Mouse (Mus musculus): Measurements from ENCODE around the gene Fxyd1. TPM values are rescaled to one million over a fixed set of nuclear protein-coding genes. Genes with fewer than 3 reads are reported as not detected.

The Fxyd1 gene
- polyA plus RNA-seq, 1 experiment: 1.7 TPM

DNA sequence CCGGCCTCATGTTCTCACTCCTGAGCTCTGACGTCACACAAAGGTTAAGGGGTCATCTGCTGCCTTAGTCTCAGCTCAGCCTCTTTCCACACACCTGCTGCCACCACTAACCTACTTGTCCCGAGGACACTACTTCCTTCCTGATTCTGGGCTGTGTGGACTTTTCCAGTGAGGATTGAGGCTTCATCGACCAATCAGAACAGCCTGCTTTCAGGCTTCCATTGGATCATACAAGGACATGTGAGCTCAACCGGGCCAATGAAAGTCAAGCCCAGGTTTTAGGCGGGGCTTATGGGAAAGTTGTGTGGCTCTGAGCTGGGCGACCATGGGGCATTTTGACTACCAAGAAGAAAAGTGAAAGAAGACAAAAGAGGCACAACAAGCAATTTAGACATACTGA, 20.1 kb downstream of the Fxyd1 start:
- no peaks in the 10 kb centered on the region for H3K4me1 ChIP-seq (ENCODE audit: control insufficient read depth)
- H3K9me3 ChIP-seq (ENCODE audit: control insufficient read depth, low read length): no peaks in the 10 kb centered on the region
- H3K27me3 ChIP-seq (ENCODE audit: control insufficient read depth): peaks cover 13% of the 10 kb centered on the region
- H3K4me3 ChIP-seq (replicated peaks): no peak overlapping the region
- no peaks in the 10 kb centered on the region for H3K36me3 ChIP-seq (ENCODE audit: control insufficient read depth)
- TF ChIP-seq TAL1 (IDR thresholded peaks at IDR 0.05; ENCODE audit: low read length): no peak
- no peak for TF ChIP-seq GATA1 (IDR thresholded peaks at IDR 0.05; ENCODE audit: low read length)

DNA sequence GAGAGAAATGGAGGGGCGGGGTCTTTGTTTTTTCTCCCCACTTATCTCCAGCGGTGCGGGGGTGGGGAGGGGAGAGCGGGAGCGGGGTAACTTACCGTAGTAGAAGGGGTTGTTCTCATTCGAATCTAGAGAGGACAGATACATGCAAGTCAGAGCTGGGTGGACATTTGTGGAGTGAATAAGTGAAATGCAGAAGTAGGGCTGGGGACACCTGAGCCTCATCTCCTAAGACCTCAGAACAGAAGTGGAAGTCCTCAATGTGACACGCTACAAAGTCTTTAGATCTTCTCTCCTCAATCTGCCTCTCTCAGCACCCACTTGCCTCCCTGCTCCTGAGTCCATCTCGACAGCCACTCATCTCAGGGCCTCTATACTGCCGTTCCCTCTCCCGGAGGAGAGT, 21.7 kb downstream of the Fxyd1 start:
- Histone ChIP-seq H3K27me3 (ENCODE audit: control insufficient read depth) (no peaks in the 10 kb centered on the region), H3K9me3 (ENCODE audit: control insufficient read depth, low read length) (no peaks in the 10 kb centered on the region), H3K4me3 (replicated peaks) (no peak overlapping the region), H3K36me3 (ENCODE audit: control insufficient read depth) (no peaks in the 10 kb centered on the region), H3K4me1 (ENCODE audit: control insufficient read depth) (no peaks in the 10 kb centered on the region)
- no peak for TF ChIP-seq TAL1 (IDR thresholded peaks at IDR 0.05; ENCODE audit: low read length)
- no peak for TF ChIP-seq GATA1 (IDR thresholded peaks at IDR 0.05; ENCODE audit: low read length)

DNA sequence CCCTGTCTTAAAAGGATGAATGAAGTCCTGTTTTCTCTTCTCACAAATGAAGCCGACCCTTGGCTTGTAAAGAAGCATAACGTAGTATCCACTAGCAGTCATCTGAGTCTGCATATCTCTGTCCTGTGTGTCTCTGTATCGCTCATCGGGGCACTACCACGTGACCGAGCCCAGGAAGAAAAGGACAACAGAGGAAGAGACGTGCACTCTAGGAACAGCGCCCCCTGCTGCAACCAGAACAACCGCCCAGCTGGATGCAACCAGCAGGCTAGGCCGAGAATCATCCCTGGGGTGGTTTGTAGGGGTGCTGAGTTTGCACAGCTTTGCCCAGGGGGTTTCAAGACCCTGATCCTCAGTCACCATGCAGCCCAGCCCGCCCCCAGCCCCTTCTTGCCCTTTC, 22.2 kb downstream of the Fxyd1 start:
- no peaks in the 10 kb centered on the region for H3K4me1 ChIP-seq (ENCODE audit: control insufficient read depth)
- no peak overlapping the region for H3K4me3 ChIP-seq (replicated peaks)
- no peaks in the 10 kb centered on the region for H3K27me3 ChIP-seq (ENCODE audit: control insufficient read depth)
- no peak for TF ChIP-seq GATA1 (IDR thresholded peaks at IDR 0.05; ENCODE audit: low read length)
- no peak for TF ChIP-seq TAL1 (IDR thresholded peaks at IDR 0.05; ENCODE audit: low read length)
- H3K36me3 ChIP-seq (ENCODE audit: control insufficient read depth): no peaks in the 10 kb centered on the region
- no peaks in the 10 kb centered on the region for H3K9me3 ChIP-seq (ENCODE audit: control insufficient read depth, low read length)

DNA sequence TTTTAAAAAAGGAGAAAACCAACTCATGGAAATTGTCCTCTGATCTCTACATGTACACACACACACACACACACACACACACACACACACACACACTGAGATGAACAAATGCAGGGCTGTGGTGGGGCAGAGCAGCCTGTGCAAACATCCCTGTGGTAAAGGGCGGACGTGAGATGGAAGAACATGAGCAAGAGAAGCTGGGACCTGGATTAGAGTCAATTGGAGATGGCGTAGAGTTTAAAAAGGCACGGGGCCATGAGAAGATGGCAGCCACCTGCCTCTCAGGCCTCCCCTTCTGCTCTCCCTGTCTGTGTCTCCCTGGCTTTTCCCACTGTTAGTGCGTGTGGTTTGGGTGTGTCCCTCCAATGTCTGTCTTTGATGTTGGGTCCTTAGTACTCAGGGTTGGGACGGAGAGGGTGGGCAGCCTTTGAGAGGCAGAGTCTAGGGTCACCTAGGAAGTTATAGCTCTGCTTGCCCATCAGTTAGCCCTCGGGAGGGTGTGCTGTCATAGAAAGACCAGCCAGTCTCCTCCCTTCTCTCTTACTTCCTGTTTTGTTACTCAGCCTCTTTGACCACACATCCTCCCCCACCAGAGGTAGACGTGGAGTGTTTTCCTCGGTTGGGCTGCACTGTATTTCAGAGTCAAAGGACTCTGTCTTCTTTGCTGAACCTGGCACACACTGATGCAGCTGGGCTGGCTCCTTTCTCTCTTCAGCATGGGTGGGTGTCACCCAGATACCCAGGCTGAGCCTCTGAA, 23.4 kb downstream of the Fxyd1 start:
- no peaks in the 10 kb centered on the region for H3K4me1 ChIP-seq (ENCODE audit: control insufficient read depth)
- no peaks in the 10 kb centered on the region for H3K9me3 ChIP-seq (ENCODE audit: control insufficient read depth, low read length)
- TF ChIP-seq TAL1 (IDR thresholded peaks at IDR 0.05; ENCODE audit: low read length): no peak
- TF ChIP-seq GATA1 (IDR thresholded peaks at IDR 0.05; ENCODE audit: low read length): no peak
- no peak overlapping the region for H3K4me3 ChIP-seq (replicated peaks)
- no peaks in the 10 kb centered on the region for H3K36me3 ChIP-seq (ENCODE audit: control insufficient read depth)
- H3K27me3 ChIP-seq (ENCODE audit: control insufficient read depth): no peaks in the 10 kb centered on the region

DNA sequence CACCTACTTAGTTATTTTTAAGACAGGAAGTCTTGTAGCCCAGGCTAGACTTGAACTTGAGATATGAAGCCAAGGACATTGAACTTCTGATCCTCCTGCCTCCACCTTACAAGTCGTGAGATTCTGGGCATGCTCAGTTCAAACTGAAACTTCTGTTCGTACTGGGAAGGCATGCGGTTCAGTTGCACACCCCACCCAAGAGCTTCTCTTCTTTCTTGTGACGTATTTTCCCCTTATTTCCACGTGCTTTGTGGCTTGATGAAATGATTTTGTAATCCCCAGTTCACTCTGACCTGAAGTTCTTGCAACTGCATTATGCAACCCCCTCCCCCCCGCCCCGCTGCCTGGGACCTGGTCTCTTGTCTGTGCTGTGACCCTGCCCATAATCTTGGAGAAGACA, 25.3 kb downstream of the Fxyd1 start:
- Histone ChIP-seq H3K27me3 (ENCODE audit: control insufficient read depth) (no peaks in the 10 kb centered on the region), H3K4me3 (replicated peaks) (no peak overlapping the region), H3K36me3 (ENCODE audit: control insufficient read depth) (no peaks in the 10 kb centered on the region), H3K4me1 (ENCODE audit: control insufficient read depth) (no peaks in the 10 kb centered on the region), H3K9me3 (ENCODE audit: control insufficient read depth, low read length) (no peaks in the 10 kb centered on the region)
- TF ChIP-seq TAL1 (IDR thresholded peaks at IDR 0.05; ENCODE audit: low read length) (no peak), GATA1 (IDR thresholded peaks at IDR 0.05; ENCODE audit: low read length) (no peak)

DNA sequence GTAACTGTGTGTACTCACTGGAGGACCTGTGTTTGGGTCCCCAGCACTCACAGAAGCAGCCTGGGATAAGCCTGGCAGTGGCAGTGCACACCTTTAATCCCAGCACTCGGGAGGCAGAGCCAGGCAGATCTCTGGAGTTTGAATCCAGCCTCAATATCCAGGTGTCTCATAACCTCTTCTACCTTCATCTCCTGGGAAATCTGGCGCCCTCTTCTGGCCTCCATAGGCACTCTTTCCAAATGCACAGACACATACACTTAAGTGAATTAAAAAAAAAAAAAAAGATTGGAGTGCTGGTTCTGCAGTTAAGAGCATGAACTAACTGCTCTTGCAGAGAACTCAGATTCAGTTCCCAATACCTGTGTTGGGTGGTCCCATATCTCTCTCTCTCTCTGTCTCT, 26.3 kb downstream of the Fxyd1 start:
- no peak for TF ChIP-seq TAL1 (IDR thresholded peaks at IDR 0.05; ENCODE audit: low read length)
- TF ChIP-seq GATA1 (IDR thresholded peaks at IDR 0.05; ENCODE audit: low read length): no peak
- H3K4me1 ChIP-seq (ENCODE audit: control insufficient read depth): no peaks in the 10 kb centered on the region
- H3K9me3 ChIP-seq (ENCODE audit: control insufficient read depth, low read length): no peaks in the 10 kb centered on the region

DNA sequence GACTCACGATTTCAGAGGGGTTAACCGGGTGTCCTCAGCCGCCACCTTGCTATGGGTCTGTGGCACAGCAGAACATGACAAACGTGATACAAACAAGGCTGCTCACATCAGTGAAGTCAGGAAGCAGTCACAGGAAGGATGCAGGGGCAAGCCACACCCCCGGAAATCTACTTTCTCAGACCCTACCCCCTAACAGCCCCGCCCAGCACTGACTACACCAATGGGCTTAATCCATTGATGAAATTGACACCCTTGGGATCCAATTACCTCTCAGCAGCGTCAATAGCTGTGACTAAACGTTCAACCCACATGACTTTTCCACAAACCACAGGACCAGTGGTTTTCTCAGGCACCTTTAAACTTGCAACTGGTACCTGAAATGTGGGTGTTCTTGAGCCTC, 28.4 kb downstream of the Fxyd1 start:
- H3K27me3 ChIP-seq (ENCODE audit: control insufficient read depth): no peaks in the 10 kb centered on the region
- no peaks in the 10 kb centered on the region for H3K36me3 ChIP-seq (ENCODE audit: control insufficient read depth)
- no peak overlapping the region for H3K4me3 ChIP-seq (replicated peaks)
- no peaks in the 10 kb centered on the region for H3K4me1 ChIP-seq (ENCODE audit: control insufficient read depth)
- H3K9me3 ChIP-seq (ENCODE audit: control insufficient read depth, low read length): no peaks in the 10 kb centered on the region
- TF ChIP-seq GATA1 (IDR thresholded peaks at IDR 0.05; ENCODE audit: low read length) (no peak), TAL1 (IDR thresholded peaks at IDR 0.05; ENCODE audit: low read length) (no peak)

More for the DNA sequence above, 26.3 kb downstream of the Fxyd1 start:
- no peaks in the 10 kb centered on the region for H3K27me3 ChIP-seq (ENCODE audit: control insufficient read depth)
- H3K4me3 ChIP-seq (replicated peaks): no peak overlapping the region
- H3K36me3 ChIP-seq (ENCODE audit: control insufficient read depth): no peaks in the 10 kb centered on the region

DNA sequence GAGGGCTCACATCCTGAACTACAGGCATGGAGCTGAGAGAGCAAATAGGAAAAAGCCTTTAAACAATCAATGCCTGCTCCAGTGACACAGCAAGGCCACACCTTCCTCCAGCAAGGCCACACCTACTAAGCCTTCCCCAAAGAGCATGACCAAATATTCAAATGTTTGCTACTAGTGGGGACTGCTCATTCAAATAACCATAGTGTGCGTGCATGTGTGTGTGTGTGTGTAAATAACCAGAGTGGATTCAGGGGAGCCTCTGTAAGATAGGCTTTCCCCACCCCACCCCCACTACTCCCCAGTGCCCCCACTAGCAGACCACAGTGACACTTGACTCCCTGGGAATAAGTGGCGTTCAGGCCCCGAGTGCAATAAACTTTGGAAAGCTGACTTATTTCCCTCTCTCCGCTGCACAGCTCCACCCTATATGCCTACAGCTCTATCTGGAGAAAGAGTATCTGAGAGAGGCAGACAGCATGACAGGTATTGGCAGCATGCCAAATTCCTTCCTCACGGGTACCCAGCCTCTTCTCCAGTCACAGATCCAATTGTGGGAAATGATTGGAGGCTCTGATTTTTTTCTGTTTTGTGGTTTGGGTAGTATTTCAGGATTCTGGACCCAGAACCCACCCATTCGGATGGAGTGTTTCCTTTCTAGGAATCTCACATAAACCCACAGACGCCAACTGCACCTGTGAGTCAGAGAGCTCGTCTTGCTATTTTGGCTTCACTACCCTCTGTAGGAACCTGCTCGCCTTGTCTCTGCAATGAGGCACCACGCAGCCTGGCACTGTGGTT, 39.7 kb downstream of the Fxyd1 start:
- H3K36me3 ChIP-seq (ENCODE audit: control insufficient read depth): no peaks in the 10 kb centered on the region
- H3K27me3 ChIP-seq (ENCODE audit: control insufficient read depth): no peaks in the 10 kb centered on the region
- H3K9me3 ChIP-seq (ENCODE audit: control insufficient read depth, low read length): no peaks in the 10 kb centered on the region
- H3K4me3 ChIP-seq (replicated peaks): no peak overlapping the region
- H3K4me1 ChIP-seq (ENCODE audit: control insufficient read depth): no peaks in the 10 kb centered on the region
- TF ChIP-seq GATA1 (IDR thresholded peaks at IDR 0.05; ENCODE audit: low read length) (no peak), TAL1 (IDR thresholded peaks at IDR 0.05; ENCODE audit: low read length) (no peak)

DNA sequence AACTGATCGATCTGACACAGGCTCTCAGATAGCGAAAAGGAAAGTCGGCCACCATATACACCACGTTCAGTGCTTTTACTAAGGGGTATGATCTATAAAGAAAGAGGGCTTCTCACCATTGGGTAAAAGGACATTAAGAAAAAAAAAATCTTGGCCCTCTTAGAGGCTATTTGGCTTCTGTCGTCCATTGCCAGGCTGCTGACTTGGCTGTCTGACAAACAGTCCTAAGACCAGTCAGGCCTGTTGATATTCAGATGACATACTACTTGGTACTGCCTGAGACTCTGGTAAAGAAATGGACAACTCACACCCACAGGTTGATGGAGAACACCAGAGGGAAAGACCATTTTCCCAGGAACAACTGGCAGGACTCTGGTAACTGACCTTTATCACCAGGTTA, 44.0 kb downstream of the Fxyd1 start:
- no peak for TF ChIP-seq TAL1 (IDR thresholded peaks at IDR 0.05; ENCODE audit: low read length)
- no peak for TF ChIP-seq GATA1 (IDR thresholded peaks at IDR 0.05; ENCODE audit: low read length)
- H3K4me1 ChIP-seq (ENCODE audit: control insufficient read depth): no peaks in the 10 kb centered on the region
- no peaks in the 10 kb centered on the region for H3K36me3 ChIP-seq (ENCODE audit: control insufficient read depth)
- no peak overlapping the region for H3K4me3 ChIP-seq (replicated peaks)
- no peaks in the 10 kb centered on the region for H3K9me3 ChIP-seq (ENCODE audit: control insufficient read depth, low read length)
- no peaks in the 10 kb centered on the region for H3K27me3 ChIP-seq (ENCODE audit: control insufficient read depth)
